Mouse (Mus musculus) hindbrain, embryonic 16.5 days (tissue): ENCODE measurements at regions not wholly inside any gene's neighbourhood (a gene's known extent, or its start where the extent isn't known, plus 50 kb on each side); places are given as distances from the start of the nearest gene placed in this dataset.

ENCODE experiments used
- ATAC-seq: fragments of 200-750 bp; cut with Nextera tagmentation; 2 replicates; pipeline ENCODE4 v1.8.0; 2017; ENCODE audit warnings: moderate TSS enrichment, moderate library complexity
- H3K27ac ChIP-seq: fragments of 300-500 bp; sonication (generic); 2 replicates; pipeline ENCODE4 v1.5.1; 2014; ENCODE audit warnings: low read depth, mild to moderate bottlenecking, control low read depth, low read length, moderate library complexity
- H3K27me3 ChIP-seq: fragments of 300-500 bp; sonication (generic); replicated peaks from 2 replicates; pipeline ENCODE4 v1.6.1; 2014; ENCODE audit warnings: low read length; ENCODE audit not compliant: control insufficient read depth, insufficient read depth
- H3K36me3 ChIP-seq: fragments of 300-500 bp; sonication (generic); 2 replicates; pipeline ENCODE4 v1.6.1; 2014; ENCODE audit warnings: mild to moderate bottlenecking, low read length, moderate library complexity, mixed read lengths; ENCODE audit not compliant: control insufficient read depth, insufficient read depth
- H3K4me1 ChIP-seq: fragments of 300-500 bp; sonication (generic); 2 replicates; pipeline ENCODE4 v1.6.1; 2014; ENCODE audit warnings: low read depth, low read length; ENCODE audit not compliant: control insufficient read depth, insufficient read depth
- H3K4me2 ChIP-seq: fragments of 300-500 bp; sonication (generic); 2 replicates; pipeline ENCODE4 v1.6.1; 2014; ENCODE audit warnings: mild to moderate bottlenecking, low read length, control low read depth, moderate library complexity
- H3K4me3 ChIP-seq: fragments of 300-500 bp; sonication (generic); 2 replicates; pipeline ENCODE4 v1.5.1; 2014; ENCODE audit warnings: mild to moderate bottlenecking, low read length, control low read depth, moderate library complexity
- H3K9ac ChIP-seq: fragments of 300-500 bp; sonication (generic); 2 replicates; pipeline ENCODE4 v1.6.1; 2014; ENCODE audit warnings: low read depth, mild to moderate bottlenecking, control low read depth, low read length, moderate library complexity
- H3K9me3 ChIP-seq: fragments of 300-500 bp; sonication (generic); 2 replicates; pipeline ENCODE4 v1.6.1; 2014; ENCODE audit warnings: mild to moderate bottlenecking, low read length, moderate library complexity; ENCODE audit not compliant: control insufficient read depth
- WGBS: fragments of 180-500 bp; shearing (Covaris S2); extraction: QIAGEN DNeasy Blood & Tissue Kit; methylation state at CpG from one replicate; pipeline ENCODE4 v1.1.7; 2014; 5-methylcytosine and 5-hydroxymethylcytosine counted together

DNA sequence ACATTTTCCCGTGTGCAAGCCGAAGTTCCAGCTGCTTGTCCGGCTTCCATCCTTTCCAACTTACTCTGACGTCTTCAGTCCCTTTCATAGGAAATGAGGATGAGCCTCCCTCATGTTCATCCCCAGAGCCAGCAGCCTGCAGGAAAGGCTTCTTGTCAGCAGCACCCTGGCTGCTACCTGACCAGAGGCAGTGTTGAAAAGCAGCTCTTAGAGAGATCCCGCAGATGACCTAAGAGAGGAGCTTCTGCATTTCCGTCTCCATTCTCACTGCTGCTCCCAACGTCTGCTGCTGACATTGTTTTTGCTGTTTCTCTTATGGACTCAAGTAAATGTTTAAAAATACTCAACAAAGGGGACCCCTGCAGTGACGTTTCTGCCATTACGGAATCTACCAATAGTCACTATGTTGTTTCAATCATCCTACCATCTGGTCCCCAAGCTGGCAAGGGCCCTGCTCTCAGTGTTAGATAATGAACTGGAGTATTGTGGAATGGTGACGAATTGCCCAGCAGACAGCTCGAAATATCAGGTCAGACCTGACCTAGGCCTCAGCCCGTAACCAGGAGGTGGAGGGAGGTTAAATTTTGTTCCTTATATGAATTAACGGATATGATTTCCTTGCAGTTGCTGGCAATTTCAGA is 151.0 kb upstream of the Paip1 start:
- H3K27ac ChIP-seq: no peak overlapping the region
- H3K4me1 ChIP-seq: no peaks in the 10 kb centered on the region
- no peak overlapping the region for H3K4me3 ChIP-seq
- WGBS: 58% methylated on average over 13 of the region's 13 CpGs
- H3K36me3 ChIP-seq: no peaks in the 10 kb centered on the region
- peak; percentile 50; the same call in 1 of the 2 replicates for ATAC-seq
- no peaks in the 10 kb centered on the region for H3K9me3 ChIP-seq
- H3K9ac ChIP-seq: no peak overlapping the region
- no peaks in the 10 kb centered on the region for H3K27me3 ChIP-seq
- no peak overlapping the region for H3K4me2 ChIP-seq

DNA sequence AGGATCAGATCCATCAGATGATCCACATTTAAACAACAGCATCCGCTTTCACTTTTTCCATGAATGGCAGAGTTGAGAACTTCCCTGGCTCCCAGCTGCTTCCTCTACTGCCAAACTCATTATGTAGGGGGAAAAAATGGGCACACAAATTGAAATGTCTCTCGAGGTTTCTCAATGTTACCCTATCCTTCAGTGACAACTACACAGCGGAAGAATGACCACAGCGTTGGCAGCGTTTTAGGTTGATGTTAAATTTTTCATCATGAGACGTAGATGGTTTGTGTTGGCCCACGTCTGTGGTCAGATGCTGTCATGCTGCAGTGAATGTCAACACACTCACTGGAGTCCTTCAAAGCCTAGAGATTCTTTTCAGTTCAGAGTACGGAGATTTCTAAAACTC is 149.0 kb upstream of the Paip1 start:
- Histone ChIP-seq H3K9me3 (no peaks in the 10 kb centered on the region), H3K4me2 (no peak overlapping the region), H3K9ac (no peak overlapping the region), H3K4me3 (no peak overlapping the region), H3K27ac (no peak overlapping the region), H3K36me3 (no peaks in the 10 kb centered on the region), H3K4me1 (no peaks in the 10 kb centered on the region), H3K27me3 (no peaks in the 10 kb centered on the region)
- no peak for ATAC-seq
- 90% methylated on average over 8 of the region's 8 CpGs for WGBS

DNA sequence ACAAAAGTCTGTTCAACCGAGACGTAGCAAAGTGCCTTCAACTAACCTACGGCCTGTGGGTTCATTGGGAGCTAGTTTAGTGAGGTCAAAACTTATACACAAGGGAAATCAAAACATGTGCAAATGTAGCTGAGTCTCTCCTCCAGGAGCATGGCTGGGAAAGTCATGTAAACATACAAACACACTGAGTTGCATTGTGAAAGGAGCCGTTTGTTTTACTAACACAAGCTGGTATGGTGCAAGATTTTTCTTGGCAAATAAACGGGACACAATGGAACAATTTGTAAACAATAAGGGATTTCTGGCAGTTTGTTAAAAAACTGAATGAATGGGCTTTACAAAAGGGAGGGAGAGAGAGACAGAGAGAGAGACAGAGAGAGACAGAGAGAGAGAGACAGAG is 147.8 kb upstream of the Paip1 start:
- 82% methylated on average over 5 of the region's 5 CpGs for WGBS
- Histone ChIP-seq H3K9me3 (no peaks in the 10 kb centered on the region), H3K27ac (no peak overlapping the region), H3K27me3 (no peaks in the 10 kb centered on the region), H3K4me3 (no peak overlapping the region), H3K9ac (no peak overlapping the region), H3K36me3 (no peaks in the 10 kb centered on the region), H3K4me1 (no peaks in the 10 kb centered on the region), H3K4me2 (no peak overlapping the region)
- ATAC-seq: no peak

DNA sequence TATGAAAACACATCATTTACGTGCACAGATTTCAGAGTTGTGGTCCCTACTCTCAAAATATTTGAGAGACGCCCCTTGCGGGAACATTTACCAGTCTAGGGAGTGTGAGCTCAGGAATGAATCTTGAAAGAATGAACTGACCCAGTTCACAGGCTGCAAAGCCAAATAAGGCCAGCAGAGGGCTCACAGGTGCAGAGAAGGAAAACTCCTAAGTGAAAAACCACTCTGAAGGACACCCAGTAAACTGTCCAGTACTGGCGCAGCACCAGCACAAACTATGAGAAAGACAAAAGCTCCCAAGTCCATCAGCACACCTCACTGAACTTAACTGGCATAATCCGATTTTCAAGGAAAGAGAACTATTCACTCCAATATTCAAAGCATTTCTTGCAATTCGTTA is 145.0 kb upstream of the Paip1 start:
- Histone ChIP-seq H3K36me3 (no peaks in the 10 kb centered on the region), H3K27ac (no peak overlapping the region), H3K4me1 (no peaks in the 10 kb centered on the region), H3K9ac (no peak overlapping the region), H3K4me2 (no peak overlapping the region), H3K9me3 (no peaks in the 10 kb centered on the region), H3K4me3 (no peak overlapping the region), H3K27me3 (no peaks in the 10 kb centered on the region)
- 49% methylated on average over 6 of the region's 6 CpGs for WGBS
- ATAC-seq: 0 out of 2 replicates have a peak, but pooled peaks have one; percentile 48

DNA sequence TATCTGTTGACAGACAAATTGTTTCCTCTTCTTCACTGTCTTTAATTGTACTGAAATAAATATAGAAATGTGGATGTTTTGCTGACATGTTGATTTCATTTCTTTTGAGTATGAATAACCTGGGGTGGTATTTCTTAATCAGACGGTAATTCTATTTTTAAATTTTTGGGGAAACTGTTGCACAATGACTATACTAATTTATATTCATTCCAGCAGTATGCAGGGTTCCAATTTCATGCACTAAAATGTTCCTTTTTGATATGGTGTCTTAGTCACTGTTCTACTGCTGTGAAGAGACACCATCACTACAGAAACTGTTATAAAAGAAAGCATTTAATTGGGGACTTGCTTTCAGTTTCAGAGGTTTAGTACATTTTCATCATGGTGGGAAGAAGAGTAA is 119.2 kb upstream of the Paip1 start:
- no peak for ATAC-seq
- Histone ChIP-seq H3K4me1 (no peaks in the 10 kb centered on the region), H3K4me3 (no peak overlapping the region), H3K9me3 (no peaks in the 10 kb centered on the region), H3K4me2 (no peak overlapping the region), H3K36me3 (no peaks in the 10 kb centered on the region), H3K27ac (no peak overlapping the region), H3K27me3 (no peaks in the 10 kb centered on the region), H3K9ac (no peak overlapping the region)
- 91% methylated on average over 1 of the region's 1 CpGs for WGBS

DNA sequence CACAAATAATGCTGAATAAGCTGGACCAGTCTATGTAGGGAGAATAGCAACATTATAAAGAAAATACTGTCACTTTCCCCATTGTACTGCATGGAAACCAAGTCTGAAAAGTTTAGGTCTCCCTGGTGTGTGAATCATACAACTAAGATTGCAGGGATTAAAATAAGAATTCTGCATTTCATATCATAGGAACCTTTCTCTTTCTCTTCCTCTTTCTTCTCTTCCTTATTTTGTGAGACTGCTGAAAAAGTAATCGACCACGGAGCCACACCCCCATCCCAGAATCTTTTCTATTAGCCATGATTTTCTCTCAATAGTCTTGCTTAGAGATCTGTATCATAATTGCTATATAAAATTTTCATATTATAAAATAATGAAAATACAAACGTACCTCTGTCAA is 118.4 kb upstream of the Paip1 start:
- no peak overlapping the region for H3K27ac ChIP-seq
- no peak overlapping the region for H3K4me2 ChIP-seq
- H3K4me1 ChIP-seq: no peaks in the 10 kb centered on the region
- no peak overlapping the region for H3K9ac ChIP-seq
- WGBS: 87% methylated on average over 3 of the region's 3 CpGs
- no peaks in the 10 kb centered on the region for H3K27me3 ChIP-seq
- no peaks in the 10 kb centered on the region for H3K9me3 ChIP-seq
- H3K36me3 ChIP-seq: no peaks in the 10 kb centered on the region
- no peak for ATAC-seq
- H3K4me3 ChIP-seq: no peak overlapping the region

DNA sequence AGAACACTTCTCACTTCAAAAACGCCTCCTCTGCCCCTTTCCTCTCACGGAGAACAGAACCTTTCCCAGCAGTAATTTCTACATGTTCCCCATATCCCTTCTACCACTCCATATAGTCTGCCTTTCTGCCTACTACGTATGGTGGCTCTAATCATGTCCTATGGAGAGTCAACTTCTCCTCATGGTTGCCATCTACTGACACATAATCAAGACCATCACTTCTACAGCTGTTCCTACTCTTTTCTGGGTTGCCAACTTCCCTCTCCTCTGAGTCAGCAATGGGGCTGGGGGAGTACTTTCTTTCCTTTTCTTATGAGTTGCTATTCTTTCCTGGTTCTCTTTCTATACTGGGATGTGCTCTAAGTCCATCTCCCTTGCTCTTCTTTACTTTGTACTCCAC is 114.0 kb upstream of the Paip1 start:
- Histone ChIP-seq H3K4me1 (no peaks in the 10 kb centered on the region), H3K36me3 (no peaks in the 10 kb centered on the region), H3K9me3 (no peaks in the 10 kb centered on the region), H3K4me3 (no peak overlapping the region), H3K9ac (no peak overlapping the region), H3K27me3 (no peaks in the 10 kb centered on the region), H3K4me2 (no peak overlapping the region), H3K27ac (no peak overlapping the region)
- 76% methylated on average over 3 of the region's 3 CpGs for WGBS
- ATAC-seq: no peak

DNA sequence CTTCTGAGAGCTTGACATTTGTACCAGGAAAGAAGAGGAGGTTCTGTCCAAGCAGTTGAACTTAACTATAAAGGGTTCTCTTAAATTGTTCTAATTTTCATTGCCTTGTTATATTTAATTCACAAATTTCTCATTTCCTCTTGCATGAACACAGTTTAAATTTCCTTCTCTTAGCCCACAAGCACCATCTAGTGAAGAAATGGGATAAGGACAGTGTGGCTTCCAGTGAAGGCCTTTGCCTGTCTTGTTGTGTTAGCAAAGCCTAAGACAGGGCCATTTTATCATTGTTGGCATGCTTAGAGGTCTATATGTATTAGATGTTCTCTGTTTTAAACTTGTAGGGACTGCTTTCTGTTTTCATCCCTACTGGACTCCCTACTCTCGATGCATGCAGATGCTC is 110.0 kb upstream of the Paip1 start:
- H3K27ac ChIP-seq: no peak overlapping the region
- WGBS: 86% methylated on average over 1 of the region's 1 CpGs
- ATAC-seq: 0 out of 2 replicates have a peak, but pooled peaks have one; percentile 61

DNA sequence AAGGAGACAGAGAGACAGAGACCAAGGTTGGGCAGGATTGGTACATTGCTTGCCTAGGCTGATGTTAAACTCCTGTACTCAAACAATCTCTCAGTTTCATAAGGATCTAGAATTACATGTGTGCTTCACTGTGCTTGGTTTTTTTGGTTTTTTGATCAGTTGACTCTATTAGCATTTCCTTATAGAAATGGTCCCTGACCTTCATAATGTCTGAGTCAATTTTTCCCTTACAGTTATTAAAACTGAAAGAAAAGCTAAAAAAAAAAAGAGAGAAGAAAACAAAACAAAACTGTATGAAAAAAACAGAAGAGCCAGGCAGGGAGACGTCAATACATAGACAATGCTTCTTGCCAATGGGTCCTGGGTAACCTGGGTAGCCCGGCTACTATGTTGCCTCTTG is 102.9 kb upstream of the Paip1 start:
- no peaks in the 10 kb centered on the region for H3K36me3 ChIP-seq
- no peaks in the 10 kb centered on the region for H3K9me3 ChIP-seq

More for the DNA sequence above, 110.0 kb upstream of the Paip1 start:
- H3K36me3 ChIP-seq: no peaks in the 10 kb centered on the region
- no peak overlapping the region for H3K4me3 ChIP-seq
- no peaks in the 10 kb centered on the region for H3K4me1 ChIP-seq
- no peaks in the 10 kb centered on the region for H3K9me3 ChIP-seq
- H3K4me2 ChIP-seq: no peak overlapping the region
- H3K27me3 ChIP-seq: no peaks in the 10 kb centered on the region
- H3K9ac ChIP-seq: no peak overlapping the region

More for the DNA sequence above, 102.9 kb upstream of the Paip1 start:
- ATAC-seq: no peak
- 82% methylated on average over 2 of the region's 2 CpGs for WGBS
- Histone ChIP-seq H3K4me1 (no peaks in the 10 kb centered on the region), H3K27me3 (no peaks in the 10 kb centered on the region), H3K4me3 (no peak overlapping the region), H3K9ac (no peak overlapping the region), H3K27ac (no peak overlapping the region), H3K4me2 (no peak overlapping the region)
